Mouse (Mus musculus) spleen, postnatal 14 days (tissue): ENCODE results near the gene Jund.

Source experiments
- DNase-seq, 2 experiments: peaks; one replicate each; pipeline ENCODE4 v3.0.0; 2021 to 2022; ENCODE audit warnings: low spot score in 2 of 2

Gene Jund

DNA sequence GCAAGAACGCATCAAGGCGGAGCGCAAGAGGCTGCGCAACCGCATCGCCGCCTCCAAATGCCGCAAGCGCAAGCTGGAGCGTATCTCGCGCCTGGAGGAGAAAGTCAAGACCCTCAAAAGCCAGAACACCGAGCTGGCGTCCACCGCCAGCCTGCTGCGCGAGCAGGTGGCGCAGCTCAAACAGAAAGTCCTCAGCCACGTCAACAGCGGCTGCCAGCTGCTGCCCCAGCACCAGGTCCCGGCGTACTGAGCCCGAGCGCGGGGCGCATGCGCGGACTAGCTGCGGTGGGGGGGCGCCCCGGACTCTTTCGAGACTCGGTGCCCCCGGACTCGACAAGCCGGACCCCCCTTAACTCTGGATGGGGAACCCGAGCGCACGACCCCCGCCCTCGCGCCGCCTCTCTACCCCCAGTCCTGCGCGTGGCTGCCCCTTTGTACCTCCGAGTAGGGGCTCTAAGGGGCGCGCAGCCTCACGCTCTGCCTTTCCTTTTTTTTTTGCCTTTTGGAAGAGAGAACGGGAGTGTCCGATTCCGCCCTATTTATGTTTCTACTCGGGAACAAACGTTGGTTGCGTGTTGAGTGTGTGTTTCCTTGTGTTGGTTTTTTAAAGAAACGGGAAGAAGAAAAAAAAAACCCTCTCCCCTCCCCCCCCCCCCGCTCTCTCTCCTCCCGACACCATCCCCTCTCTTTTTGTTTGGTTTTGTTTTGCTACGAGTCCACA, 1.2 kb downstream of the Jund start:
- DNase-seq: peak; percentile 66 to 74

DNA sequence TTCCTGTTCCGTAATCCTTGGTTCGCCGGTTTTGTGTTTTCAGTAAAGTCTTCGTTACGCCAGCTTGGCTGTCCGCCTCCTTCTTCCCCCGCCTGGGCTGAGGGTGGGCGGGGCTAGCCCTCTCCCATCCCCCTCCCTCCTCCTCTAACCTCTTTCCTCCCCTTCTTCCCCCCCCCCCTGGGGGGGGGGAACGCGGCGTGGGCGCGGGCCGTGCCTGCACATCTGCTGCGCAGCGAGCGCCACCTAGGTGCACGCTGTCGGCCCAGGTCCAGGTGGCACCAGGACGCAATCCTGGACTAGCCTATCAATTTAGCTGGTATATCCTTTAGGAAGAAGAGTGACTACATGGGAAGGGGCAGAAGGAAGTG, 1.8 kb downstream of the Jund start:
- DNase-seq: peak; percentile 76 to 81

DNA sequence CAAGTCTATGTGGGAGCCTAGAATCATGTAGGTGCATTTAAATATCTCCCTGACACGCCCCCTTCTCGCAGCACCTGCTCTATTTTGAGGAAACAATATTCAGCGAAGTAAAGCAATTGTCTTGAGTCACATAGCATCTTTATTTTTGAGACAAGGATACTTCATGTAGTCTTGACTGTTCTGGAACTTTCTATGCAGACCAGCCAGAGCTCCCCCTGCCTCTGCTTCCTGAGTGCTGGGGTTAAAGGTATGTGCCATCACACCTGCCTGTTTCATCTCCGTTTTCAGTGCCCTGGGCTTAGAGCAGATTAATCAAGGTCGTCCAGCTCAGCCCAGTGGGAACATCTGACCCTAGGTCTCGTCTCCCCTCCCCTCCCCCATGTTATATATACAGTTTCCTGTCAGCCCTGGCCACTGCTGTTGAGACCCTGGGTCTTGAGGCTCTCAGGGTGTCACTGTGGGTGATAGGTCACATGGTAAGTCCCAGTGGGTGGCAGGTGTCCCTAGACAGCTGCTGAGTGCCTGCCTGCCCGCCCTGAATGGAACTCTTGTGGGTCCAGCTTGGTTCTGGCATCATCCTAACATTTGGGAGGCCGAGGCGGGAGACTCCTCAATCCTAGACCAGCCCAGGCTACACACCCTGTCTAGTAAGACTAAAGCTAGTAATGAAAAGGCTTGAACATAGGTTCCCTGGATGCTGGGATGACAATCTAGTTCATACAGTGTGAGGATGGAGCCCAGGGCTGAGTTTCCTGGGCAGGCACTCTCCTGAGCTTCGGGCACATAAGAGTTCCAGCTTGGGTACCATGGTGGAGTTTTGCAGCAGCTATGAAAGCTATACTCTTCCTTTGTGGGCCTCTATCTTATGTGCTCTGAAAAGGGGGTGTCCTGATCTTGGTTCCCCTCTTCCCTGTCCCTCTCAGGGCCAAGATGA, 2.6 kb downstream of the Jund start:
- DNase-seq: no peak

- no peak for DNase-seq
Observed at GRCm38 (mm10) chr8:70701982-70702841, 3.5 kb downstream of the Jund start.

DNA sequence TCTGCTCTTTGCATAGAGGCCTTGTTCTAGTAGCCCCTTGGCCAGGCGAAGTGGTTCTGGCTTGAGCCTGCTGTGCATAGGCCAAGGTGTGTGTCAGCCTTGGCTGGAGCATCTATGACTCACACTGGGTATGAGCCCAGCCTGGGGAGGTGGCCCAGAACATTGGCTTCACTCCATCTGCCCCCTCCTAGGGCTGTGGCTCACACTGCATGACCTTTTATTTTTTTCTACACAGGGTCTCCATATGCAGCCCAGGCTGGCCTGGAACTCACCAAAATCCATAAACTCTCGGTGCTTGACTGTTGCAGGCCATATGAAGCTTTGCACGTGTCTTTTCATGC, 4.1 kb downstream of the Jund start:
- no peak for DNase-seq

- no peak for DNase-seq
Observed at GRCm38 (mm10) chr8:70703287-70703686, 4.5 kb downstream of the Jund start, which contains the start of gene Iqcn. Gene Iqcn, plus strand, starts transcription at chr8:70703457.

DNA sequence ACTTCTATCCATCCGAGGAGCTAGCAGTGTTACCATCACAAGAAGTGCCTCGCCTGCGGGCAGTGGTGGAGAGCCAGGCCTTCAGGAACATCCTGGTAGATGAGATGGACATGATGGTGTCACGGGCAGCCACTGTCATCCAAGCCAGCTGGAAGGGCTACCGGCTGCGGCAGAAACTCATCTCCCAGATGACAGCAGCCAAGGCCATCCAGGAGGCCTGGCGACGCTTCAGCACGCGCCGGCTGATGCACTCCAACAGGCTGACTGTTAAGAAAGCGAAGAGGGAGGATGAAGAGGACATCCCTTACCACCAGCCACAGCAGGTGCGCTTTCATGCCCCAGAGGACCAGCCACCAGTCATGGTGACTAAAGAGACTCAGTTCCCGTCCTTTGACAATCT, 9.5 kb downstream of the Jund start:
- DNase-seq: no peak

DNA sequence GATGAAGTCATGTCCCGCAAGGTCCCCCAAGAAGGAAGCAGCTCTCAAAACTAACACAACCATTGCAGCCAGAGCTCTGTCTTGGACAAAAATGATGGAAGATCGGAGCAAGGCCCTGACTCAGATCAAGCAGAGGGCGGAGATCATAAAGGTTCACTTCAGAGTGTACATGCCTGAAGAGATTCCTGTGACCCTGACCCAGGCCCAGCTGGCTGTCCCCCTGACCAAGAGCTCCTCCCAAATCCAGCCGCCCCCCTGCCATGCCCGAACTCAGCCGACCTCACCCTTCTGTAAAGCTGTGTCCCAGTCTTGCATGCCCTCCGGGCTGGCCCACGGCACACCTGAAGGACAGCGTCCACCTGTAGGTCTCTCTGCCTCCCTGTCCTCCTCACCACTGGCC, 11.0 kb downstream of the Jund start:
- DNase-seq: no peak

- DNase-seq: no peak
Observed at GRCm38 (mm10) chr8:70710296-70710695, 11.5 kb downstream of the Jund start.

GRCm38 (mm10) chr8:70711041-70711440, 12.3 kb downstream of the Jund start:
- no peak for DNase-seq

- DNase-seq: no peak
Observed at GRCm38 (mm10) chr8:70713991-70714390, 15.2 kb downstream of the Jund start.

GRCm38 (mm10) chr8:70715086-70715485, 16.3 kb downstream of the Jund start:
- no peak for DNase-seq

- DNase-seq: no peak
Observed at GRCm38 (mm10) chr8:70716521-70717400, 18.0 kb downstream of the Jund start.

DNA sequence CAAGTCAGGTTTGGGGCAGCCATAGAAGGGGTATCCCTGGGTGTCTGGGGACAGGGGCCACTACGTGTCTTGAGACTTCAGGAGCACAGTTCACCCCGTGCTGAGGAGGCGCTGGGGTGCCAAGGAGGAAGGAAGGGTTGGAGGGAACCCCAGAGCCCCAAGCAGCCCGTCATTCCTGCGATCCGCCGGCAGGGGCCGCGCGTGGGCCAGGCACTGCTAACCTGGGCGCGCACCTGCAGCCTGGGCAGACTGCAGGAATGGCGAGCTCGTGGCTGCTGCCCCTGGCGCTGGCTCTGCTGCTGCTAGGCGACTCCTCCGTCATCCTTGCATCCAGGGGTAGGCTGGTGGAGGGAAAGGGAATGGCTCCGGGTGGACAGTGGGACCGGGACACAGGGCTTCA, 19.5 kb downstream of the Jund start, which contains the start of gene Gm3336:
Gene Gm3336, plus strand, starts transcription at position 247 of the 400 bp plus-strand sequence.
- peak; percentile 55 to 79 for DNase-seq

DNA sequence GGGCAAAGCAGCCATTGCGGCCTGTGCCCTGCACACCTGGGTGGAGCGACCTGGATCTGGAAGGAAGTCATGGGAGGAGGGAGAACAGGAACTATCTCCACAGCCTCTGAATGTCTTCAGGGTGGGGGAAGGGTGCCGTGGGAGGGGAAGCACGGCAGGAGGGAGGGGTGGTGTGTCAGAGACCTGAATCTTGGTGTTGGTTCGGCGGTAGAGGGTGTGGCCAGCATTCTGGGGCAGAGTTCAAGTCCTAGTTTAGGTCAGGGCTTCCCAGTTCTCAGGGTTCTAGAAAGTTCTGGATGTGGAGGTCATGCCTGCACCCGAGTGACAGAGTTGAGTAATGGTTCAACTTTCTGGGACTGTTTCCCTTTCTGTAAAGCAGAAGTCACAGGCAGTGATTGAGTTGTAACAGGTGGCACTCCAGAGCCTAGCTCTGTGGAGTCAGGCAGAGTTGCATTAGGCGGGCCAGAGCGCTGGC, 21.1 kb downstream of the Jund start:
- DNase-seq: no peak

GRCm38 (mm10) chr8:70720739-70721138, 22.0 kb downstream of the Jund start:
- DNase-seq: peak; percentile 56 to 81

GRCm38 (mm10) chr8:70721601-70722000, 22.9 kb downstream of the Jund start:
- no peak for DNase-seq

GRCm38 (mm10) chr8:70723486-70724210, 24.9 kb downstream of the Jund start, which contains the start of gene Pde4c:
Gene Pde4c, plus strand, starts transcription at chr8:70723720.
- DNase-seq: no peak

DNA sequence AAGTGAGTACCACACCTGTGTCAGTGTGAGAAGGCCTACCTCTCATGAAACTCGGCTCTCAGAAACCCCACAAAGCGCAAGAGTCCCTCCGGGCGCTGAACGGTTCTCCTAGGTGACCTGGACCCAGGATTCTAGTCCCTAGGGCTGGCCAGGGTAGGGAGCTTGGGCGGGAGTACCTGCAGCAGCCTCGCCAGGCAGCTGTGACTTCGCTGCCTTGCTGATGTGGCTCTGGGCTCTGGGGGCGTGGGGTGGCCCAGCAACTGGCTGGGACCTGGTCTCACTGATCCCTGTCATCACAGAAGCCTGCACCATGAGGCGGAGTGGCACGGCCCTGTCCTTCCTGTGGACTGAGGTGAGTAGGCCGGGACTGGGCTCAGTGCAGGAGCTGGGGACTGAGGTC, 25.5 kb downstream of the Jund start:
- DNase-seq: no peak
